Mouse (Mus musculus) thymus, adult 2 months (tissue): ENCODE results near the gene Stag1.

Source experiments
- CTCF ChIP-seq: fragments of 200-500 bp; IDR thresholded peaks from 2 replicates; pipeline ENCODE4 v1.5.1; 2012; ENCODE audit warnings: mild to moderate bottlenecking, control low read depth, low read length, moderate library complexity, borderline replicate concordance; ENCODE audit not compliant: control insufficient read depth, poor library complexity, insufficient read depth; ENCODE audit errors: extremely low read depth
- POLR2A ChIP-seq: fragments of 200-500 bp; IDR thresholded peaks from 2 replicates; pipeline ENCODE4 v1.6.1; 2012; ENCODE audit warnings: mild to moderate bottlenecking, low read length, control low read depth, moderate library complexity; ENCODE audit not compliant: control insufficient read depth, poor library complexity, insufficient read depth; ENCODE audit errors: extremely low read depth

GRCm38 (mm10) chr9:100560251-100560890, 37.2 kb upstream of the Stag1 start:
- no peak for TF ChIP-seq CTCF
- TF ChIP-seq POLR2A: no peak
